Mouse (Mus musculus): ENCODE results near the gene Inpp5e. TPM values are rescaled to one million over a fixed set of nuclear protein-coding genes. Genes with fewer than 3 reads are reported as not detected.

Inpp5e gene
- 11.2 and 11.6 TPM in 2 replicates for total RNA-seq (2014; fragmentation: Nextera tagmentation)
- total RNA-seq (2017) = 4.7 and 6.2 TPM in 2 replicates

GRCm38 (mm10) chr2:26408515-26409356 is at the start of gene Inpp5e:
Gene Inpp5e (minus strand): TSS chr2:26409203.
- peak; percentile 95 for ATAC-seq (replicated peaks; ENCODE audit: poor library complexity, severe bottlenecking)

- no peak for ATAC-seq (replicated peaks; ENCODE audit: poor library complexity, severe bottlenecking)
Measured at GRCm38 (mm10) chr2:26458402-26459124, 49.6 kb upstream of the Inpp5e start.

GRCm38 (mm10) chr2:26449121-26450060 is 40.4 kb upstream of the Inpp5e start:
- no peak for ATAC-seq (replicated peaks; ENCODE audit: poor library complexity, severe bottlenecking)

GRCm38 (mm10) chr2:26447451-26447850 is 38.4 kb upstream of the Inpp5e start:
- no peak for ATAC-seq (replicated peaks; ENCODE audit: poor library complexity, severe bottlenecking)

- ATAC-seq (replicated peaks; ENCODE audit: poor library complexity, severe bottlenecking) = no peak
Measured at GRCm38 (mm10) chr2:26446671-26447070, 37.7 kb upstream of the Inpp5e start.

GRCm38 (mm10) chr2:26445666-26446445 is 36.9 kb upstream of the Inpp5e start:
- peak; percentile 64 for ATAC-seq (replicated peaks; ENCODE audit: poor library complexity, severe bottlenecking)

GRCm38 (mm10) chr2:26444946-26445665 is 36.1 kb upstream of the Inpp5e start, which contains the start of gene Sec16a:
Gene Sec16a (minus strand): TSS chr2:26445216.
- ATAC-seq (replicated peaks; ENCODE audit: poor library complexity, severe bottlenecking) = peak; percentile 74

GRCm38 (mm10) chr2:26444368-26444767 is 35.4 kb upstream of the Inpp5e start:
- no peak for ATAC-seq (replicated peaks; ENCODE audit: poor library complexity, severe bottlenecking)

- ATAC-seq (replicated peaks; ENCODE audit: poor library complexity, severe bottlenecking) = no peak
Measured at GRCm38 (mm10) chr2:26443876-26444275, 34.9 kb upstream of the Inpp5e start.

GRCm38 (mm10) chr2:26442843-26443242 is 33.8 kb upstream of the Inpp5e start:
- ATAC-seq (replicated peaks; ENCODE audit: poor library complexity, severe bottlenecking) = no peak

- ATAC-seq (replicated peaks; ENCODE audit: poor library complexity, severe bottlenecking) = no peak
Measured at GRCm38 (mm10) chr2:26441688-26442087, 32.7 kb upstream of the Inpp5e start.

GRCm38 (mm10) chr2:26441261-26441660 is 32.3 kb upstream of the Inpp5e start:
- ATAC-seq (replicated peaks; ENCODE audit: poor library complexity, severe bottlenecking) = no peak

- no peak for ATAC-seq (replicated peaks; ENCODE audit: poor library complexity, severe bottlenecking)
Measured at GRCm38 (mm10) chr2:26439671-26440070, 30.7 kb upstream of the Inpp5e start.

- no peak for ATAC-seq (replicated peaks; ENCODE audit: poor library complexity, severe bottlenecking)
Measured at GRCm38 (mm10) chr2:26438373-26438772, 29.4 kb upstream of the Inpp5e start.

GRCm38 (mm10) chr2:26437221-26437620 is 28.2 kb upstream of the Inpp5e start:
- ATAC-seq (replicated peaks; ENCODE audit: poor library complexity, severe bottlenecking) = no peak

GRCm38 (mm10) chr2:26434791-26435572 is 26.0 kb upstream of the Inpp5e start:
- ATAC-seq (replicated peaks; ENCODE audit: poor library complexity, severe bottlenecking) = no peak

- ATAC-seq (replicated peaks; ENCODE audit: poor library complexity, severe bottlenecking) = no peak
Measured at GRCm38 (mm10) chr2:26429851-26430250, 20.8 kb upstream of the Inpp5e start.

- no peak for ATAC-seq (replicated peaks; ENCODE audit: poor library complexity, severe bottlenecking)
Measured at GRCm38 (mm10) chr2:26424541-26424940, 15.5 kb upstream of the Inpp5e start.
